Mouse (Mus musculus) megakaryocyte, embryonic 14.5 days (primary cell): ENCODE data around the gene Gnl3.

ENCODE experiments used
- FLI1 ChIP-seq: IDR thresholded peaks from 2 replicates; pipeline ENCODE4 v1.6.1; 2012; ENCODE audit warnings: low read length, inconsistent platforms, mixed read lengths
- GATA1 ChIP-seq: IDR thresholded peaks from 3 replicates; pipeline ENCODE4 v1.6.1; 2012; ENCODE audit warnings: mixed read lengths, low read length, inconsistent platforms, borderline replicate concordance

DNA sequence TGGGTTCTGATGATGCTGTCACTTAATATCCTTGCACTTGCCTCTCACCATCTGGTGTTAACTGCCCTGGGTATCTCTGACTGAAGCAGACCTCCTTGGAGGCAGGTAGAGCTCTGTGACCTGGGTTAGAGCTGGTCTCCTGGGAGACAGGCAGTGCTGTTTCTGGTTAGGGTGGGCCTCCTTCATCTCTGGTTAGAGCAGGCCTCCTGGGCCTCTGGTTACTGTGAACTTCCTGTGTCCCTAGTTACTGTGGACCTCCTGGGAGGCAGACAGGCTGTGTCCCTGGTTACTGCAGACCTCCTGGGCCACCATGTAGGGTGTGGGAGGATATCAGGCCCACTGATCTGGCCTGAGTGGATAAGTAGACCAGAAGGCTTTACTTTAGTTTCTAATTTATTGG lies 22.5 kb downstream of the Gnl3 start:
- TF ChIP-seq GATA1 (no peak), FLI1 (no peak)
